Mouse (Mus musculus): ENCODE measurements around the gene Neurog1.
A peak's percentile ranks its signal among the peaks of the same experiment; 100 is the strongest.

Neurog1 gene

DNA sequence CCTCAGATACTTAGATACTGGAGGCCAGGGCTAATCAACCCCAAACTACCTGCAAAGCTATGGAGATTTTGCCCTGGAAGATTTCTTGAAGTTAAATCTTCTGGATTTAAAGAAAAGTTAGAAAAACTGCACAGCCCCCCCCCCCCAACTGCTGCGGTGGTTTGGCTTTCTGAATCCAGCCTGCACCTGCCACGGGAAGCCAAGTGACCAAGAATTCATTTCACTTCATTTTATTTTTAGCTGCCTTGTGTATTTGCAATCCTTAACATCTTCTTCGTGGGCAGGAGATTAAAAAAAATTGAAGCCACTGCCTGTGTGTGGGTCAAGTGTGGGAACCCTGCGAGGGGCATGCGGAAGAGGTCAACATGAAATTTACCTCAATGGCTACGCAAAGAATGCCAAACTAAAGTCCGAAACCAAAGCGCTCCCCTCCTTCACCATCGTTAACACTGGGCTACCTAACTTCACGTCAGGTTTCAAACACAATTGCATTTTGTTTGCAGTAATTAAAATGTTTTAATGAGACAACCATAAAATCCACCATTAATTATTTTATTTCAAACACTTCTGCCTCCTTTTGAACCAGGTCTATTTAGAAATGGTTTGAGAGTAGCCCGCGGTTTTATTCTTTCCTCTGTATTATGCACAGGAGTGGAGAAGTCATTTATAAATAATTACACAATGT, 5.6 kb upstream of the Neurog1 start:
- DNase-seq, result no peak

DNA sequence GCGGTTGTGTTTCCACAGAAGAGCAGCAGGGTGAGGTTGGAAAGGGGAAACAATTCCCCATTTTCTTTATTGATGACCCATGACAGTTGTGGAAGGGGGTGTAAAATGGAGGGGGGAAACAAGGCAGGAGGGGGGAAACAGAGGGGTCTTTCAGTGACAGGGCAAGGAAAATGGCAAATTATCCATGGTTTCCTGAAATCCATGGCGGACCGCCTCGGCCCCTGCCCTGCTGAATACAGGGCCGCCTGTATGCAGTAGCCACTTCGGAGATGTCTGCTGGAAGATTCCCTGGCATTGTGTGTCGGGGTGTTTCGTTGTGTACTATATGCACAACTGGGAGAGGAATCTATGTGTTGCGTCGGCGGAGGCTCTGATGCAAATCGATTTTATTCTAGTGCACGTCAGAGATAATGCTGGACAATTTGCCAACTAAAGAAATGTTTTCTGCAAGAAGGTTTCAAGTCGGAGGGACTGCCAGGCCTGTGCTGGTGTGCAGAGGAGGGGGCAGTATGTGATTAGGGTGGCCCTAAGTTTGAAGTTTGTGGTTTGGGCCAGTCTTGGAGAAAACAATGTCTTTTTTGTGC, 4.8 kb upstream of the Neurog1 start:
- DNase-seq, result no peak

DNA sequence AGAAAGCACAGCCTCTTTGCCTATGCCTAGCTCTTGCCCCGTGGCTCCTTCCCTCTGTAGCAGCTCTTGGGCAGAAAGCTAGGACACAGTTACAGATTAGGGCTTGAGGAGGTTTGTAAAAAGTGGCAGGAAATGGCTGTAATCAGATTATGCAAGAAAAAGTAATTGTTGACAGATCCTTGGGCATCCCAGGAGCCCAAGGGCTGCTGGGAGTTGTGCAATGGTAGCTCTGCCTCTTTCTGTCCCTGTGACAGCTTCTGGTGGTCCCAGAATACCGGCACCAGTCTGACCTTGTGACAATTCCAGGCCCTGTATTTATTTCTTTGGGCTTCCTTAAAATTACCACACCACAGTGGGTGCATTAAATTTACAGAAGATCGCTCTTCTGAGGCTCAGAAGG, 1.4 kb upstream of the Neurog1 start:
- no peak for DNase-seq

DNA sequence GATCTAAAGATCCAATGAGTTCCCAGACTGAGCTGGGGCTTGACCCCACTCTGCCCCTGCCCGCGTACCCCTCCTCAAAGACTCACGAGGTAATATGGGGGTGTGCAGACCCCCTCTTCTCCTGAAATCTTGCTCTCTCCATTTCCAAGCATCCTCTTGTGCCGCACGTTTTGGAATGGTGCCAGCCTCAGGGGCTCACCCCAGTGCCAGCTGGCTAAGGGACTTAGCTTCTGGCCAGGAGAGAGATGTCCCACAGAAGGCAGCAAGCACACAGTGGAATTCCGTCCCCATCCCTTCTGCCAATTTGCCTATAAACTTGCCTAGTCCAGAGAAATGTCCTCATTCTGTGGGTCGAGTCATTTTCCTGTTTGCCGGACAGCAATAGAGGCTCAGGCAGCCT, 820 bp upstream of the Neurog1 start:
- DNase-seq, result no peak

DNA sequence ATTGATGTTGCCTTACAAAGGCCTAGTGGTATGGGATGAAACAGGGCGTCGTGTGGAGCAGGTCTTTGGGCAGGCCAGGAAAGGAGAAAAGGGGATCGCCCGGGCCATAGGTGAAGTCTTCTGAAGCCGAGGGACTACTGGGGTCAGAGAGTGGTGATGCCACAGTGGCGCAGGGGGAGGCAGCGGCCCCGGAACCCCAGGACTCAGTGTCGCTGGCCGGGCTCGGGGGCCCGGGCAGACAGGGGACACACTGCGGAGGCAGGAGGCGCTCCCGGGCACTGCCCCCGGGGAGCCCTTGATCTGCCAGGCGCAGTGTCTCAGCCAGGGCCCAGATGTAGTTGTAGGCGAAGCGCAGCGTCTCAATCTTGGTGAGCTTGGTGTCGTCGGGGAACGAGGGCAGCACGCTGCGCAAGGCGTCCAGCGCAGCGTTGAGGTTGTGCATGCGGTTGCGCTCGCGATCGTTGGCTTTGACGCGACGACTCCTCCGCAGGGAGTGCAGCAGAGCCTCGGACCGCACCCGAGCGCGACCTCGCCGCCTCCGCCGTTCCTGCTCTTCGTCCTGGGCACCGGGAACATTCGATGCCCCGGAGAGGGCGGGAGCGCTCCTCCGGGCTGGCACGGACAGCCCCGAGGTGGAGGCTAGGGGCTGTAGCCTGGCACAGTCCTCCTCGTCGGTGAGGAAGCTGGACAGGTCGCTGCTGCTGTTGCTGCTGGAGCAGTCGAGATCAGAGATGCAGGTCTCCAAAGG, 613 bp downstream of the Neurog1 start:
- DNase-seq, result no peak

DNA sequence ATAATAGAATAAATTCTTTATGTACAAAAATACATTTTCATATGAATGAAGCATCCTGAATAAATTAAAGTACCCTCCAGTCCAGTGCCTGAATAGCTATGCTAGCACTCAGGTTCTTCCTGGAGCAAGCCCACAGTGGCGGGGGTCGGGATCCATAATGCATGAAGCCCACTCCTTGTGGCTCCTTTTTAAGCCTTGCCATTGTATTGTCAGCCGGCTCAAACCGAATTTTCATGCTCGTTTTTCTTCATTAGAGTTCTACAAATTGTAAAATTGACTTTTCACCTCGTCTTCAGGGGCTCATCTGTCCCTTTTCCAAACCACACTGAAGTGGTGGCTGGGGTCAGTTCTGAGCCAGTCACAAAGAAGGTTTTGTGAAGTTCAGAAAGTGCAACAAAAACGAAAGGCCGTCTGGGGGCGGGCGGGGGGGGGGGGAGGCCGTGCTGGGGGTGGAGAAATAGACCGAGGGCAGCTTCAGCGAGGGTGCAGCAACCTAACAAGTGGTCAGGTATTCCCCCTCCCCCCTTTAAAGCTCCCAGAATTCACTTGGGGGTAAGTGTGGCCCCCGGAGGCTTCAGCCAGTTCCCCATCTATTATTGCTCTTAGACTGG, 1.3 kb downstream of the Neurog1 start:
- no peak for DNase-seq

DNA sequence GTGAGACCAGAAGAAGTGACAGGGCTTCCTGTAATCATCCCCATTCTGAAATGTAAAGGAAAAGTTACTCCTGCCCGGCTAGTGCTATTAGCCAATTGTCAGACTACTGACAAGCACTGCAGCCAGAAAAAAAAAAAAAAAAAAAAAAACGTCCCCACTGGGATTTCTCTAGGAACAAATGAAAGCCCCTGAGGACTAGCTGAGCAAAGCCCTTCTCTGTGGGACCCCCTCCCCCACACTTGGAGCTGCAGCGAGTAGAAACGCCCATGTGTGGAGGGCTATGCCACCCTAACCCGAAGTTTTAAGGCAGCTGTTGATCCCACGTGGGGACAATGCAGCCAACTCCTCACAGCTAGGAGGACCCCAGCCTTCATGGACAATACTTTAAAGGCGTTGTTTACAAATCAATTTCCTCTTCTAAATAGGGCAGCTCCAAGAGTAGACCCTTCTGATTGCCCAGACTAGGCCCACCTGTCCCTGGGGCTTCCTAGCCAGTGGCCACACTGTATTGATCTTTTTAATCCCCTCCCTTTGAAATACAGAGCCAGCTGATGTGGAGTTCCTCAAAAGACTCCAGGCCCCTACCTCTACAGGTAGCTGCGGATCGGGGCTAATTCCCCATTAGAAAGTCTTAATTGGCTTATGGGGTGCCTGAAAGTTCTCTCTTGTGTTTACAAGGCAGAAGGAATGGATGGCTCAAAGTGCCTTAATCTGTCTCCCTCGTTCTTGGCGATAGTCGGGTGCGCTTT, 2.2 kb downstream of the Neurog1 start:
- DNase-seq, result no peak

DNA sequence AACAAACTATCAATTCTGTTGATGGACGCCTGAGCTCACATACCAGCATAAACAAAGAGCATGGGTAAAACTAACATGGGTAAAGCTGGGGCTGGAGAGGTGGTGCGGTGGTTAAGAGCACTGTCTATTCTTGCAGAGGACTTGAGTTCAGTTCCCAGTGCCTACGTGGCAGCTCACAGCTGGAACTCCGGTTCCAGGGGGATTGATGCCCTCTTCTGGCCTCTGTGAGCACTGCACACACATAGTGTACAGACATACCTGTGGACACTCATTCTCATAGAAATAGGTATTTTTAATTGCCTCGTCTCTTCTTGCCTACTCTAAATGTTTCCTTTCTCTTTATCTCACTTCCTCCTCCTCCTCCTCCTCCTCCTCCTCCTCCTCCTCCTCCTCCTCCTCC, 8.9 kb downstream of the Neurog1 start:
- DNase-seq, result no peak

DNA sequence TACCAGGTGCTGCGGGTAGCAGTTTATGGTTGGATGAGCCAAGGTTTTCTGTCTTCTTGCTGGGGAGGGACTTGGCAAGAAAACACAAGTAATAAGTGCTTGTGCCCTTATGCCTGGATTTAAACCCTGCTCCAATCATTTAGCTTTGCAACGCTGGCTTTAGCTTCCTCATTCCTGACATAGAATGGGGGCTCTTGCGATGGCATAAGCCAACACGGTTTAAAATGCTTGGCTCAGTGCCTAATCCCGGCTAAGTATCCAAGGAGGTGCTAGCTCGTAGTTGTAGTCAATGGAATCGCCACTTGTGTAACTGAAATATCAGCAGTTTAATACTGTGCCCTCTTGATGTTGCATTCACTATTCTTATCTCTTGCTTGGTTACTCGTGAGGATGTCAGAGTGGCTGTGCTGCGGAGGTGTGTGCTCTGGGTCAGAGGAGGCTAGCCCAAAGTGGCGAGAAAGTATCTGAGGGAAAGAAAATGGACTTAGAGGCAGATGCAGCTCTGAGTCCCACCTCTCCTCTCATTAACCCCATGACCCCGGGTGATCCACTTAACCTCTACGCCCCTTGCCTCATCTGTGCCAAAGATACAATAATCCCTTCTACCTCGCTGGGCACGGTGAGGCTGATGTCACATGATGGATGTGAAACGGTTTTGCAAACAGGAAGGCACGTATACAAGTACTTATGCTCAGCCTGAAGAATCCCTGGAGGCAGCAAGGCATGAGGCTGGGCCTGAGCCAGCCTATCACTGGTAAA, 11.8 kb downstream of the Neurog1 start:
- no peak for DNase-seq

DNA sequence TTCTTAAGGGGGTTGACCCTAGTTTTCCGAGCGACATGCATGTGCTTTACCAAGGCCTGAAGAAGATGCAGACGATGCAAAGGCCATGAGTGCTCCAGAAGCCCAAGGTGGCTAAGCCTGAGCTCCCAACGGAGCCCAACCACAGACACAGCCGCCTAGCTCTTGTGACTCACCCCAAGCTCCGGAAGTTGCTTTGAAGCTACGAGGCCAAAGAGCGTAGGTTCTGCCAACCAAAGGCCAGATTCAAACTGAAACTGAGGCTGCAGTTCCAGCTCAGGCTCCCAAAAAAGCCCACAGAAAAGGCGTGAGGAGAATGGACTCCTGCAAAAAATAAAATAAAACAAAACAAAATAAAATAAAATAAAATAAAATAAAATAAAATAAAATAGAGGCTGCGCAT, 14.1 kb downstream of the Neurog1 start:
- DNase-seq, result no peak

DNA sequence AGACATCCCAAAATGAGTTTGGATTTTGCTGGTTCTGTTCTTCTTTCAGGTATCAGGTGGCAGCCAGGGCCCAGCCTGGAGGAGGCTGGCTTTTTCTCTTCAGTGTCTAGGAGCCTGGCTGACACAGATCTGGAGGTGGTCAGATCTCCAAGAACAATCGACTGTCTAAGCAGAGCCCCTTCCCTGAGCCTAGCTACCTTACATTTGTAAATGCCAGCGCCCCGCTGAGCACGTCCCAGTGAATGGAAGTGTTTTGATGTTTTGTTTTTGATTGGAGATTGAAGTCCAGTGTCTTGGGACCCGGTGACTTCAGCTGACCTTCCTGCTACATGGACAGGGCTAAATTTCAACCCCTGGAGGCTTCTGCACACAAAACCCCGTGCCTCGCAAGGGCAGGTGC, 15.8 kb downstream of the Neurog1 start:
- no peak for DNase-seq

DNA sequence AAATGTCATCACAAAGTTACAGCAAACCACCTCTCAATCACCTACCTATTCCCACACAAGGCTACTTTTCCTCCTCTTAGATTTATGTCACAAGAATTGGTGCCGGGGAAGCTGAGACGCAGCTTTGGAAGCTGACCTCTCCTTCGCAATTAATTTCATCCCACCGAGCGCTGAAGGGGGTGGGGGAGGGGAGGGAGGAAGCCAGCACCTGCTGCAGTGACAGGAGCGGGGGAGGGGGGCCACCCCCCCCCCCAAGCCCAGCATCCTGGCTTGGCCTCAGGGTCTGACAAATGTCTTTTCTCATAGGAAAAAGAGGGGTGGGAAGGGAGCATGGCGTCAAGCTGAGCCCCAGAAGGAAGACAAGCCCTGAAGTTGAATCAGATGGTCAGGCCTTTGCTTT, 23.2 kb downstream of the Neurog1 start:
- no peak for DNase-seq

DNA sequence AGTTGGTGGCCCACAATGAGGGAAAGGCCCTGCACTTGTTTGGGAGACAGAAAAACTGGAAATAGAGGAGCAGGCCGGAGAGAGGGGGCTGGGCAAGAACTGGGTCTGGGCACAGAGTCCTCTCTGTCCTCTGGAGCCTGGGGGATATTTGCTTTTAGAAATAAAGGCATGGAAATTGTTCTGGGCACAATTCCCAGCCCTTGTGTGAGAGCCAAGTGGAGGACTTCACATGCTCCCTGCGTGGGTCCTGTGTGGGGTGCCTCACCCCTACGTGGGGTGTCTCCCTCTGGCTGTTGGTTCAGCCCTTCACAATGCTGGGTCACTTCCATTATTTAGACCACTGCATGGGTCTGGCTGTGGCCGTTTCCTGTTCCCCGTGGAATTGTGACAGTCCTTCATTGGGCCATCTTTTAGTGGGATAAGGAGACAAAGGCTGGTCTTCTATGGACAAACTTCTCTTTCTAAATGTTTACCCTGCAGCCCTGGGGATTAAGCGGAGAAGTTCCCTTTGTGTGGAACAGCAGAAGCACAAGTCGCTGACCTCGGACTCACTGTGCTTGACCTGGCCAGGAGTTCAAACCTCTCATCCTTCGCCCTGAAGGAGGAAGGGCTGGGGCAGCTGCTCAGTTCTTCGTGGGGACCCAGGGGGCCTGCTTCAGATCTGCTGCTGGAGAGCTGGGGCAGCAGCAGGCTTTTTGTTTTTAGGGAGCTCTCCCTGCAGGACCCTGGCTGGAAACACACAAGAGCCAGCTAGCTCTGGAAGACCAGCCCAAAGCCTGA, 25.6 kb downstream of the Neurog1 start:
- peak; percentile 11 for DNase-seq

DNA sequence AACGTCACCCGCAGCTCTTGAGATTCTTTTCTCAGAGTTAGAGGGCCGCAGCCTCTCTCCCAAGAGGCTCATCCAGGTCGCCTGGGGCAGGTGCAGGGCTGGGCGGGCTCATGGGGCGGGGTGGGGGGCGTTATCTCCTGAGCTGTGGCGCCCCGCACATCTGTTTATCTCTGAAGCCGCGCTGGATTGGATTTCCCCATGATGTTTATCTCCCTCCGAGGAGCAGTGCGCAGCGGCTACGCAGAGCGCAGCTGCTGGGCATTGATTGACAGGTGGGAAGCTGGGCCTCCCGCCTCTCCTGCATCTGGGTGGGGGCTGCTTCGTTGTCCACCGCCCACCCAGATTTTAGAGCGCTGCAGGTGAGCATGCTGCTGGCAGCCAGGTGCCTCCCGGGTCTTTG, 28.3 kb downstream of the Neurog1 start:
- no peak for DNase-seq

DNA sequence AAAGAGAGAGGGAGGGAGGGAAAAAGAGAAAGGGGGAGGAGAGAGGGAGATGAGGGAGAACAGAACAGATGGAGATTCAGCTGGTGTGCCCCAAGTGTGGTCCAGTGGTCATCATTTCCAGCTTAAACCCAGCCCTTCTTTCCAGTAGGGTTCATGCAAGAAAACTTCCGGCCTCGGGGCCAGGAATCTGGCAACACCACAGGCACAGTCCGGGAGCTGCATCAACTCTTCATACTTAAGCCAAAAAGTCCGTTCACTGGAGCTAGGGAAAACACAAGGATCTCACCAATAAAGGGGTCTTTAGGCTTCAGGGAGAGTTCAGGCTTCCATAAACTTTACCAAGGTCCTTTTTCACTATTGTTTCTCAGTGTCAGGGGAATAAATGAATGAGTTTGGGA, 29.1 kb downstream of the Neurog1 start:
- no peak for DNase-seq

DNA sequence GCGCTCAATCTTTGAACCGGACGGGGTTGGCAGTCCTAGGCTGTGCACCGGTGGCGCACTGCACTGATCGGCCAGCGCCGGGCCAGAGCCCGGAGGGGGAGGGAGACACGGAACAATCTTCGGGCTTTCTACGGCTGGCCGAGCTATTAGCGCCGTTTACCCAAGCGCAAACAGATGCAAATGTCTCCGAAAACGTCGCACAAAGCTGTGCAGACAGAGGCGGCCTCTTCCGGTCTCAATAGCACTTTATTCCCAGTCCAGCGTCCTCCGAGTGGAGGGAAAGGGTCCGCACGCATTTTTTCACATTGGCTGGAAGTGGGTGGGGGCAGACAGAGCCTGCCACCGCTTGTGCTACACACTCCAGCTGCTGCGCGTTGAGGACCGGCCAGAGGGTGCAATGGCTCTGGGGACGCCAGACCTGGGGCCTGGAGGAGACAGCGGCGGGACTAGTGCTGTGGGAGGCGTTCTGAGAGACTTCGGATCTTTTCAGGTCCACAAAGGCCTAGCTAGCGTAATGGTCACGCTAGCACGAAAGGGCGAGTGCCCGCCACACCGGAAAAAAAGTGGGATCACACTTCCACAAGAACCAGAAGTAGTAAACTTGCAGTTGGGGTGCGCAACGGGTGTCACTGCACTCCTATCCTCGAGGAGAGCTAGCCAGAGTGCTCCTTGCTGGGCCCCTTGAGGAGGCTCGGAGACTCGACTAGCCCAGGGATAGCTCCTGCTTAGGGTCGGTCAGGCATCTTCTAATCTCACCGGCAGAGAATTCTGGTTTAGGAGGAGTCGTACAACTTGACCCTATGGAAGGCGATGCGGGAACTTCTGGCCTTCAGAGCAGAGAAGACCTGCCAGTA, 29.7 kb downstream of the Neurog1 start:
- no peak for DNase-seq

DNA sequence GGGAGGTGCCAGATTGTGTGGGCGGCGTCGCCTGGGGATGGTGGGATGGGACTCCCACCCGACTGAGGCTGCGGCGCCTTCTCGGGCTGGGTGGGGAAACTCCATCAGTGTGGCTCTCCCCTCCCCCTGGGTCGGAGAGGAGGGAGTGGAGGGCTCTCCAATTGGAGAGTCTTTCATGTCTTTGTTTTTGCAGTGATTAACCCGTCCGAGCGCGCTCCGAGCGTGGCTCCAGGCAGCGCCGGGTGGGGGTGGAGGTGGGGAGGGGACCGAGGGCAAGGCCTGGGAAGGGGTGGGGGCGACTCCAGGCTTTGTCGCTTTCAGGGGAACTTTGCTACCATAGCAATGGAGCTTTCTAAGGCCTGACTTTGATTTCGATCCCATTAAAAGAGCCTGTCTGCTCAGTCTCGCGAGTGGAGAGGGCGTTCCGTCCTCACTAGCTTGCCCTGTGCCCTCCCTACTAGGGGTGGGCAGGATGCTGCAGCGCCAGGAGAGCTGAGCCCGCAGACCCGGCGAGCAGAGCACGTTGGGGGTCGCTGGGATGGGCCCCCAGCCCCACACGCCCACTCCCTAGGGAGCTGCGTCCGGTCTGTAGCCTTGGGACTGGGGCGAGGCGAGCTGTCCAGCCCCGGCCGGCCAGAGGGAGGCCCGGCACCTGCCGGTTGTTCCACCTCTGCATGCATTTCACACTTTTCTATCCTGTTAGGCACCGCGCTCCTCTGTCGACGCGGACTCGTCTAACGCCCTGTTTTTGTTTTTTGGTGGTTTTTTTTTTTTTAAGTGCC, 30.6 kb downstream of the Neurog1 start:
- DNase-seq, result no peak

DNA sequence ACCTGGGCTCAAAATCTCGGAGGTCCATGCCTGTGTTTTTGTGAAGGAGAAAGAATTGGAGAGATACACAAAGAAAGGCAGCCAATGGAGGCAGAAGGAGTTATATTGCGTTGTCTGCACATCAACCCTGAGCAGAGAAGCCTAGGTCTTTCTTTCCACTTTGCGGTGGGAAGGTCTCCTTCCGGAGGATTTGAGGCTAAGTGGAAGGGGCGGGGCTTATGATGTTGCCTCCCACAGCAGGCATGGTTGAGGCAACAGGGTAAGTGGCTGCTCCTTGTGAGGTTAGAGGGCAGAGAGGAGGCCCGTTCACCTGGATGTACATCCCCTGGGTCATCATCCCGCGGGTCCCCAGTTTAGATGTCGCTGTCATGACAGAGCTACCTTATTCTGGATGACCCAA, 32.7 kb downstream of the Neurog1 start:
- no peak for DNase-seq

DNA sequence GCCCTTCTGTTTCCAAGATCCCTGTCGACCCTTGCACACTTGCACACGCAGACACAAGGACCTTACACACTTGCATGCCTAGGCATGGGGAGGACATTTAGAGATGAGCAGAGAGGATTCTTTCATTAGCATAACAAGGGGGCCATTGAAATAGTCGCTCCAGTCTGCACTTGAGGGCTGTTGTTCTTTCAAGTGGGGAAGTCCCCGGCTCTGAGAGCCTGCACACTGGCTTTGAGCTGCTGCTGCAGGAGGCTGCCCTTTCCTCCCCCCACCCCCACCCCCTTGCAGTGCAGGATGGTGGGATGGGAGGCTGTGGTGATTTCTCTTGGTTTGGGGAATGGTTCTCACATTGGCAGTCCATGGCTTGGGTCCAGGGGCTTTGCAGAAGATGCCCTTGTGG, 35.9 kb downstream of the Neurog1 start:
- no peak for DNase-seq

DNA sequence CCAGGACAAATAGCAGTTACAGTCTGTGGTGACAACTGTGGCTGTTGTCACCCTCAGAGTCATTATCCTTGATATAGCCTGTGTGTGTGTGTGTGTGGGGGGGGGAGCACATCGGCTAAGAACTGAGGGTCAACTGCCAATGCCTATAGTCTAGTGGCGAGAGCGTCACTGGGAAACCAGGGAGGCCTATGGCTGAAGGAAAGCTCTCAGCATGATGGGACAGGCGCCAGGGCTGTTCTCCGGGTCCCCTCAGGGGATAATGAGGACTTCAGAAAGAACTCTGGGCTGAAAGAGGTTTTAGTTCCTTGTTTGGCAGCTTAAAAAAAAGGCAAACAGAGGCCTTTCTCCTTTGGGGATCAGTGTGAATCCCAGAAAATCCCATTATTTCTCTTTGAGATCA, 37.3 kb downstream of the Neurog1 start:
- no peak for DNase-seq

Measured in cerebellum, adult 8-10 months (tissue).